Mouse (Mus musculus) layer of hippocampus, postnatal 25 days (tissue): ENCODE data around the gene Smad6. TPM values are rescaled to one million over a fixed set of nuclear protein-coding genes. Genes with fewer than 3 reads are reported as not detected.

Experiments used
- DNase-seq, 2 experiments: peaks; one replicate each; pipeline ENCODE4 v3.0.0; 2022; ENCODE audit warnings: mixed read lengths in 2 of 2, low spot score in 1 of 2; ENCODE audit errors: extremely low spot score in 1 of 2
- total RNA-seq, 2 experiments: library from RNA; stranded (reverse); gene quantifications; 2 replicates each; pipeline ENCODE4 v1.2.3; 2021

Smad6 gene
- total RNA-seq, 2 experiments from 2014 or later: 1.8 to 2.2 TPM

DNA sequence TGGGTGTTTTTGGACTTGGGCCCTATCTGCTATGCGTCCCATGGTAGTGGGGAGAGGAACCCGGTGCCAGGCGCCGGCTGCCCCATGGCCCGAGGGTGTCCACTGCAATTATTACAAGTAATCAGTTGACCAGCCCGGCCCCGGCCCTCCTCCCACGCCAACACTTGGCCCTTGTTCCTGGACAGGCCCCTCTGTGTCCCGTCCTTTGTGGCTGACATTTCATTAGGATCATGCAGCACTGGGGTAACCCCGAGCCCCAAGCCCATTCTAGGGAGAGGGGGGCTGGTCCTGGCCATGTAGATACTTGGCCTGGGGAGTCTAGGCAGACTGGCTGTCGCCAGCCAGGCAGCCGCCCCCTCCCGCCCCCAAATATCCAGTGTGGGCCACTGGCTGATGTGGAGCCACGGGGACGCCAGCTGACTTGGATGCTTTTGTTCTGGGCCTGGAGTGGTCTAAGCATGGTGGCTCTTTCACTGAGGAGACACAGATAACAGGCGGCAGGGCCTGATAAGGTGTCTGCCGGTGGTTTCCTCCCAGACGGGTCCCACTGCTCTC lies 102.8 kb downstream of the Smad6 start:
- no peak for DNase-seq

GRCm38 (mm10) chr9:63918245-63918644 lies 103.6 kb downstream of the Smad6 start:
- peak in 1 of 2 experiments; percentile 72 for DNase-seq

GRCm38 (mm10) chr9:63916441-63916840 lies 105.4 kb downstream of the Smad6 start:
- no peak for DNase-seq

GRCm38 (mm10) chr9:63915976-63916375 lies 105.9 kb downstream of the Smad6 start:
- peak; percentile 35 to 79 for DNase-seq

GRCm38 (mm10) chr9:63914944-63915343 lies 106.9 kb downstream of the Smad6 start:
- DNase-seq: no peak

GRCm38 (mm10) chr9:63912051-63912450 lies 109.8 kb downstream of the Smad6 start:
- no peak for DNase-seq

DNA sequence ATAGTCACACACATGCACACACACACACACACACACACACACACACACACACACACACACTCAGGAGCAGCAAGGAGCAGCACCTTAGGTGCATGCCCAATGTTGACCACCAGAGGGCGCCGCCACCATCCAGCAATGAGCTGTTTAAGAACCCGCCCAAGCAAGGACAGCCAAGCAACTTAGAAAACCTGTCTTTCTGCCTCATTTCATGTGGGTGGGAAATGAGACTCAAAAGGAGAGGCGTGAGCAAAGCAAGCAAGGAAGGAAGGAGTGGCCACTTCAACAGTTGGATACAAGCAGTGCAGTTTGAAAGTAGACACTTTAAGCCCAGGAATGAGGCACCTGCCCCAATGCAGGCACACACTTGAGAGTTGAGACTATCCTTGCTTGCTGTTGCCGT lies 112.2 kb downstream of the Smad6 start:
- peak; percentile 58 to 83 for DNase-seq

- no peak for DNase-seq
Measured at GRCm38 (mm10) chr9:63904543-63904942, 117.3 kb downstream of the Smad6 start.

Other genes with a start within 250 kb of the Smad6 start
- not detected for gene Lctl, start 95.1 kb upstream of the Smad6 start, total RNA-seq
- 1 to 10 TPM; 4.3 to 6.6 TPM for gene Zwilch, start 151.0 kb upstream of the Smad6 start, total RNA-seq
- gene Rpl4, start 151.3 kb upstream of the Smad6 start, total RNA-seq: 100 to 1,000 TPM; 547 to 604 TPM
- gene Snapc5, start 157.2 kb upstream of the Smad6 start, total RNA-seq: 10 to 100 TPM; 16.9 to 19.1 TPM
- gene Uchl4, start 213.1 kb upstream of the Smad6 start, total RNA-seq: 1 to 10 TPM; 3.0 to 3.9 TPM
- gene Map2k1, start 231.6 kb upstream of the Smad6 start, total RNA-seq: 100 to 1,000 TPM; 294 to 332 TPM